Mouse (Mus musculus): ENCODE results near the gene Gm815.

GRCm38 (mm10) chr19:26920816-26921215 lies 35.1 kb downstream of the Gm815 start:
- no peak for TF ChIP-seq MAX (IDR thresholded peaks at IDR 0.05; ENCODE audit: low read depth)
- no peak for TF ChIP-seq TCF12 (IDR thresholded peaks at IDR 0.05; ENCODE audit: insufficient read depth, poor library complexity, severe bottlenecking)
- TF ChIP-seq POLR2A (IDR thresholded peaks at IDR 0.05; ENCODE audit: insufficient read length, low read depth): no peak
- no peak for TF ChIP-seq REST (IDR thresholded peaks at IDR 0.05; ENCODE audit: insufficient read depth, insufficient read length)
- TF ChIP-seq MYOG (IDR thresholded peaks at IDR 0.05; ENCODE audit: control insufficient read depth in 1 of 3, insufficient read depth in 1 of 3, insufficient read length in 2 of 3, low read depth in 2 of 3): no peak
